Comparison of ENCODE assay signal across 8 mouse cellular contexts in genomic region chr2:120026984-120027949, GRCm38 (mm10). TPM values are rescaled to one million over a fixed set of nuclear protein-coding genes. Genes with fewer than 3 reads are reported as not detected.
DNase-seq lines count a peak whose midpoint lies in the region; ATAC-seq and TF ChIP-seq lines count a peak whose summit lies in the region.

Gene Jmjd7 (plus strand): TSS chr2:120027483.
Gene Gm28042 (plus strand): TSS chr2:120027493.

- peak within 1 kb of the TSS; percentile 85 for H3K9ac ChIP-seq in hindbrain, embryonic 16.5 days (ENCODE audit: low read depth, low read length)

- peak within 1 kb of the TSS; percentile 77 for H3K4me3 ChIP-seq in hindbrain, embryonic 16.5 days (ENCODE audit: low read length)
- peak within 1 kb of the TSS; percentile 59 for H3K4me3 ChIP-seq in left cerebral cortex, adult 2 months

- H3K9me3 ChIP-seq in hindbrain, embryonic 16.5 days (ENCODE audit: control insufficient read depth, low read length), result no peaks in the 10 kb centered on the region

- intact Hi-C loops in left cerebral cortex, adult 2 months (cut with DNase I), result no loop called here

- peaks cover 22% of the 10 kb centered on the region for H3K36me3 ChIP-seq in hindbrain, embryonic 16.5 days (ENCODE audit: control insufficient read depth, insufficient read depth, low read length)

- H3K27me3 ChIP-seq in hindbrain, embryonic 16.5 days (replicated peaks; ENCODE audit: control insufficient read depth, insufficient read depth, low read length), result no peaks in the 10 kb centered on the region

- no peak for TF ChIP-seq CTCF in left cerebral cortex, adult 2 months (IDR thresholded peaks at IDR 0.05)

- H3K4me1 ChIP-seq in hindbrain, embryonic 16.5 days (ENCODE audit: control insufficient read depth, insufficient read depth, low read depth, low read length), result peaks cover 12% of the 10 kb centered on the region

- WGBS in hindbrain, embryonic 16.5 days, result 5% methylated on average over 50 of the region's 50 CpGs

- peak within 1 kb of the TSS; percentile 82 for H3K4me2 ChIP-seq in hindbrain, embryonic 16.5 days (ENCODE audit: low read length)

- peak; percentile 95 for DNase-seq in T-cell, adult 2 months (ENCODE audit: low spot score)
- DNase-seq in cerebellum, postnatal 36 days, result peak; percentile 87 to 91
- peak; percentile 86 to 92 for DNase-seq in frontal cortex, postnatal 36 days (ENCODE audit: low spot score in 2 of 2)
- DNase-seq in left cerebral cortex, adult 2 months (ENCODE audit: extremely low spot score in 1 of 2, low spot score in 2 of 2), result peak; percentile 88 to 89
- peak; percentile 88 for DNase-seq in right cerebral cortex, adult 2 months (ENCODE audit: low spot score in 2 of 2)
- peak; percentile 93 for DNase-seq in urinary bladder, postnatal 14 days (ENCODE audit: low spot score)

- peak within 1 kb of the TSS; percentile 92 for H3K27ac ChIP-seq in hindbrain, embryonic 16.5 days (ENCODE audit: low read depth, low read length)
- peak within 1 kb of the TSS; percentile 93 for H3K27ac ChIP-seq in left cerebral cortex, adult 2 months

- ATAC-seq in hindbrain, embryonic 16.5 days, result peak; percentile 92
- peak; percentile 98 for ATAC-seq in megakaryocyte, adult 5-6 weeks (ENCODE audit: poor library complexity, severe bottlenecking)

RNA-seq across cellular contexts. Expression of gene Jmjd7, which starts in this region (rescaled TPM):
- 17.0 and 17.7 TPM in 2 replicates for polyA plus RNA-seq in hindbrain, embryonic 16.5 days (2015; fragmentation: Nextera tagmentation; extraction: Ambion mirVana)
- 1 to 10 TPM; 4.7 to 6.9 TPM for total RNA-seq in left cerebral cortex, adult 2 months (2021)
- total RNA-seq in megakaryocyte, adult 5-6 weeks (2015), result 4.5 and 8.0 TPM in 2 replicates
- total RNA-seq in megakaryocyte, adult 5-6 weeks (2017), result 2.3 and 5.4 TPM in 2 replicates

RNA-seq across cellular contexts. Expression of gene Gm28042, which starts in this region (rescaled TPM):
- polyA plus RNA-seq in hindbrain, embryonic 16.5 days (2015; fragmentation: Nextera tagmentation; extraction: Ambion mirVana), result 3.7 and 5.3 TPM in 2 replicates
- total RNA-seq in left cerebral cortex, adult 2 months (2021), result 1 to 10 TPM in 1 of 2 experiments, under 1 TPM in 1; 0.97 to 1.3 TPM
- total RNA-seq in megakaryocyte, adult 5-6 weeks (2015), result 0.80 and 1.7 TPM in 2 replicates
- 0.15 and 0.37 TPM in 2 replicates for total RNA-seq in megakaryocyte, adult 5-6 weeks (2017)

Comparison
In these comparisons a context has a peak if more than half of its experiments do, and no peak if none do; other contexts are left out.
1. Peak in every context shown above with its lines: DNase-seq, ATAC-seq, H3K4me3 ChIP-seq and H3K27ac ChIP-seq.